Mouse (Mus musculus) stomach, postnatal 0 days (tissue): Measurements from ENCODE around the gene Slc35c1.

ENCODE experiments used
- CTCF ChIP-seq: IDR thresholded peaks from 2 replicates; pipeline ENCODE4 v1.5.1; 2016; ENCODE audit warnings: antibody characterized with exemption, low read depth, mild to moderate bottlenecking, moderate library complexity
- EP300 ChIP-seq: optimal IDR thresholded peaks from 2 replicates; pipeline ENCODE3; 2016; ENCODE audit warnings: antibody characterized with exemption

- no peak for TF ChIP-seq CTCF
- TF ChIP-seq EP300 = no peak
Observed at GRCm38 (mm10) chr2:92411705-92412104, 48.6 kb downstream of the Slc35c1 start.
